Mouse (Mus musculus): ENCODE data around the gene Tspan18. TPM values are rescaled to one million over a fixed set of nuclear protein-coding genes. Genes with fewer than 3 reads are reported as not detected.

The Tspan18 gene
- polyA plus RNA-seq, 1 experiment from 2014 or later: 4.9 TPM

DNA sequence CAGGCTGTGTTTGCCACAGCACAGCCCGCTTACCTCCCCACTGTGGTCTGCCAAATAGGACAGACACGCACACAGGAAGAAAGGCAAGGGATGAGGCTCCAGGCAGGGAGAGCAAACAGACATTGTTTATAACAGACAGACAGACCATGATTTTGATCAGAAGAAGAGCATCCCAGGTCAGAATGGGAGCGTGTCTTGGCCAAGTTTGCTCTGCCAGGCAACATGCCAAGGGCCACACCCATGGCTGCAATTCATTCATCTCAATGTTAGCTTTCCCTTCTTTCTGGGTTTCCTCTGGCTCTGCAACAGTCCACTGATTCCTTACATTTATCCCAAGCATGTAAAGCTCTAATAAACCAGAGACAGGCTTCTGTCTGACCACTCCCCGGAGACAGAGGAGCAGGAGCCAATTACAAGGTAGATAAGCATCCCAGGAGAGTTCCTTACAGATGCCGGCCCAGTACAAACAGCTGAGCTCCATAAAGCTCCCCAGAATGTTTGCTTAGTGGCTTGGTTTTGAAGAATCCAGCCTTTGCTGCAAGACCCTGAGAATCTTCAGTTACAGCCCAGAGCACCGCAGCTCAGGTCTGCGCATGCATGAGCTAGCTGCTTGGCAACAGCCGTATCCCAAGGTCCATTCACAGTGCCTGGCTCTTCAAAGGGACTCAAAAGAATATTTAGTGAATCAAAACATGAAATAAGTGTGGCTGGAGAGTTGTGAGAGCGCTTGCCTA, 5.2 kb upstream of the Tspan18 start:
- no peak for DNase-seq (ENCODE audit: low spot score)

DNA sequence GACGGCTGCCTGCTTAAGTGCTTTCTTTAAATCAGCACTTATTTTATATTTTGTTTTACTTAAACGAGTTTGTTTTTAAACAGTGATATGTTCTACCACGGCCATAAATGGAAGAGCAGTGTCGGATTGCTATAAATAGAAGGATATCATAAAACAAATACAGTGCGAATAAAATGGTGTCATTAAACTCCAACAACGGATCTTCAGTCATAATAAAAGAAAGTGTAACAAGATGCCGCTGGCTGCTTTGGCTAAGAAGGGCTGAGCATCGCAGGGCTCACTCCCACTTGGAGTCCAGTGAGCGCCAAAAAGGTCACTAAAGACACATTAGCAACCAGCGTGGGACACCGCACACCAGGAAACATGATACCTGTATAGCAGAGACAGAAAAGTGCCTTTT, 1.7 kb upstream of the Tspan18 start:
- DNase-seq (ENCODE audit: low spot score): no peak

DNA sequence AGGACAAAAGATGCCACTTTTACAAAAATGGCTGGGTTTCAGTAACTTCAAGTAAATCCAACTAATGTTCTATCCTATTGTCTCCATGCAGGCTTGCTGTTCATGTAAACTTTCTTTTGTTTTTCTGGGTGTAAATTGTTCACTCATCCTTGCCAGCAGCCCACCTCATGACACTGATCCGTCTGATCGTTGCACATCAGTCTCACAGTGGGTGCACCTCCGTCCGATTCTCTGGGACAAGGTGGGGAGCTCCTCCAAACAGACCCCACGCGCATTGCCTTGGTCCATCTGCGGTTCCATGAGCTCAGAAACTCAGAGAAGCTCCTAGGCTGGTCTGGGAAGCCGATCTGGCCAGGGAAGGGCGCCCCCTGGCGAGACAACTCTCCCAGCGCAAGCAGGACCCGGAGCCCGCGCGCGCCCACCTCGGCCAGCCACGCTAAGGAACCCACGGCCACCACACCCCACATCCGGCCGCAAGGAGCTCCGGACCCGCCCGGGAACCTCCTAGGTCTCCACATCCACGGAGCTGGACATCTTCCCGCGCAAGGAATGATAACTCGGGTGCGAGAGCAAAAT, 976 bp downstream of the Tspan18 start:
- DNase-seq (ENCODE audit: low spot score): peak; percentile 58

DNA sequence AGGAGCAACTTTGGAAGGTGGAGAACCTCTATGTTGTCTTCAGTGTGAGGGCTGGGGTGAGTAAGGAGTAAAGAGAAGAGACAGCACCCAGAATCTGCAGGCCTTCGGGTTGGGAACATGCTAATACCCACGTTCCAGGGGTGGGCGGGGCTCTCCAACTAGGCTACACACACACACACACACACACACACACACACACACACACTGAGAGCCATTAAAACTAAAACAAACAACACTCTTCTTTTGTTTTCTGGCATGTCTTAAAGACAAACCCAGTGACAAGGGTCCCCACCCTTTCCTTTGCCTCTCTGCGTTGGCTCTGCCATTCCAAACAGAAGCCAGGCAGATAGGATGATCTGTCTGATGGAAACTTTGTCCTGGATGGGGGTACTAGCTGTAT, 2.0 kb downstream of the Tspan18 start:
- no peak for DNase-seq (ENCODE audit: low spot score)

DNA sequence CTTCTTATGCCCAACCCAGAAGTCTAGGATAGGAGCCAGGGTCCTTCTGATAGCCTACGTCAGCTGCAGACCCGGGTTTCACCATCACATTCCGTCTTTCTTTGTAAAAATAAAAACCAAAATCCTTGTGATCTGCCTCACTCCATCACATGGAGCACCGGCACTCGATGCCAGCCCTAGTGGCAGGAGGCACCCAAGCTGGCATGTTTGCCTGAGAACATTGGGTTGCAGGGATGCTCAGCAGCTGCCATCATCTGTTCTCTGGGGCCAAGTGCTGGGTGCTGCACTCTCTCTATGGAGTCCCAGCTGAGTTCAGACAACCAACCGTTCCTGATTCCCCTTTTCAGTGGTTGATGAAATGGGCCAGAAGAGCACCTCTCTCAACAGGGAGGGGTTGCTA, 3.2 kb downstream of the Tspan18 start:
- DNase-seq (ENCODE audit: low spot score): no peak

DNA sequence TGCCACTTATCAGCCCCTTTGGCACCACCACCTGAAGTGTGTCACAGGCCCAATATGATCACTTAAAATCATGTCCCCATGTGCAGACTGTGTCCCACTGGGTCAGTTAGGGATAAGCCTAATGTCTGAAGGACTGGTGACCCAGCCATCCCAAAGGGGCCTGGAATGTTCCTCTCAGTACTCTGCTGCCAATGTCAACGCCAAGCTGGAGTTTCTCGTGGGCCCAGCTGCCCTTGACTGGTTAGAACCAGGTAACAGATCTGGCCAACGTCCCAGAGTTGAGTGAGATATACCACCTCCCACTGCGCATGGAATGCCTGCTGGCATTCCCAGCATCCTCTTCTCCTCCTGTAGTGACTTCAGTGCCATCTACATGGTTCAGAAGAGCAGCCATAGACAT, 5.2 kb downstream of the Tspan18 start:
- DNase-seq (ENCODE audit: low spot score): no peak

DNA sequence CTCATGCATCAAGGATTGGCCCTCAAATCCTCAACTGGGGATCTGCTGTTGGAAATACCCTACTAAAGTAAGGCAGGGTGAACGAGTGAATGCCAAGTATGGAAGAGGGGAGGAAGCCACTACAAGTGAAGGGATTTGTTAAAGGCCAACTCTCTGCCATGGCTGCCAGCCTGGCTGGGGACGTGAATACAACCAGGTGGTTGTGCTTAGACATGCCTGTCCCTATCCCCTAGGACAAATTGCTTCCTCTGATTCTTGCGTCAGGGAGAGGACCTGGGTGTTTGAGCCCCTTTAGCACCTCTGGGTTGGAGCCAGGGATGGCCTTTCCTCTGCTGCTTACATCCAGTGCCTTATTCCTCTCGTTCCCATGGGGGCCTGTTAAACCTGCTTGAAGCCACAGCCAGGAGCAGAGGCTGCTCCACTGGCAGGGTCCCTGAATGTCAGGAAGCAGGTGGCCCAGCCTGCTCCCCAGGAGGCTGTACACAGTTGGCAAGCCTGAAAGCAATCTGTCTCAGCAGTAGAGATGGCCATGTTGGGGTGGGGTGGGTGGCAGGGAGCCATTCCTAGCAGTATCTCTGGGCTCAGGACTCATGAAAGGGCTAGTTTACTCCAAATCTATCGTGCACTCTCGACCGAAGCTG, 6.3 kb downstream of the Tspan18 start:
- no peak for DNase-seq (ENCODE audit: low spot score)

DNA sequence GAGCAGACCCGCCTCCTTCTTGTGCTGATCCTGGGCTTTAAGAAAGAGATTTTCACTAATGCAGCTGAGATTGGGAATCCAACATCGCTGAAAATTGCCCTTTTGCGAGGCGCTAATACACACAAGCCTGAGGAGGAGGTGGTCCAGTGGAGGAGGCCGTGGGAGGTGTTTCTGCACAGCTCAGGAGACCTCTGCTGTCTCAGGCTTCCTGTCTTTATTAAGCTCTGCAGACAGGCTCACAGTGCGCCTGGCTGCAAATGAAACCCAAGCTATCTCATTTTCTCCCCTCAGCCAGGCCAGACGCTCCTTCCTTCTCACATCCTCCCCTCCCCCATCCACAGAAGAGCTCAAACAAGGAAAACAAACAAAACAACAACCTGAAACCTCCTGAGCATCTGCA, 9.6 kb downstream of the Tspan18 start:
- DNase-seq (ENCODE audit: low spot score): no peak

DNA sequence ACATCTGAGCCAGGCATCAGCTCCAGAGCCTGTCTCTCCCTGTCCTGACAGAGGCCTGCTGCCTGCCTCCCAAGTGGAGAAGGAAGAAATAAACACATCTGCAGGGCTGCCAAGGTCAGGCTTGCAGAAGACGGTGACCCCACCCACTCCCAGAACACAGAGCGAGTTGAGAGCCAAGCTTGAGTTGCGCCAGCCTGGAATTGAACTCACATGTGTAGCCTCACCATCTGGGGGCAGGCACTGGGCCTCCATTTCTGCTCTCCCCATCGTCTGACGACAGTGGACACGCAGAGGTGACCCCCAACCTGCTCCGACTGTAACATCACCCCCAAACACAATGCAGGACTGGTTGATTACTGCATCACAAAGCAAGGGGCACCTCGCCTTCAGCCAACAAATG, 12.4 kb downstream of the Tspan18 start:
- DNase-seq (ENCODE audit: low spot score): no peak

DNA sequence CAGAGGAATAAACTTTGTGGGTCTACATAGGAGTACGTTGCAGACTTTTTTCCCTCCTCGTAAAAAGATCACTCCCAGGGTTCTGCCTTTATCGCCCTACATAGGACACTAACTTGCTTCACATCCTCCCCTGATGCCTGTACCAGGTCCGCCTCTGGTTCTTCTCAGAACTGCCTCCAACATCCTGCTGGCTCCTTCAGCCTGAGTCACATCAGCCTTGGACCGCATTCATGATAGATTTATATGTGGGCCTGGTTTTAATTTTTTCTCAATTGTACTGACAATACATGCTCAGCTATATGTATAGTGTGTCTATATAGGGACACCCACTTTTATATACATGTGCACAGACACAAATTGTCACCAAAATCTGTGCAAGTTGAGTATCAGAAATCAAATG, 14.0 kb downstream of the Tspan18 start:
- no peak for DNase-seq (ENCODE audit: low spot score)

DNA sequence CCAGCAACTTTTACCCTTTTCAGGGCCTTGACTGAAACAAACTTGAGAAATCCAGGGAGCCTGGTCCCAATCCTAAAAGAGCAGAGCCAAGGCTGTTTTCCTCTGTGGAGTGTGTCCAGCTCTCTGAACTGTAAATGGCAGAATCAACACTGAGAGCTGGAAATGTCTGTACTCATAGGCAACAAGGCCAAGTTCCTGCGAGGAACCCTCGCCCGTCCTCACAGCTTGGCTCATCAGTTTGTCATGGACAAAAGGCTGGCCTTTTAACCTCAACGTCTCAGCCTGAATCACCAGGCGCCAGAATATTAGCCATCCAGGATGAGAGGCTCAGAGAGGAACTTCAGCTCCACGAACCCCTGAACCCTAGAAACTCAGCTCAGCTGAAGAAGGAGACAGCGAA, 14.7 kb downstream of the Tspan18 start:
- DNase-seq (ENCODE audit: low spot score): no peak

DNA sequence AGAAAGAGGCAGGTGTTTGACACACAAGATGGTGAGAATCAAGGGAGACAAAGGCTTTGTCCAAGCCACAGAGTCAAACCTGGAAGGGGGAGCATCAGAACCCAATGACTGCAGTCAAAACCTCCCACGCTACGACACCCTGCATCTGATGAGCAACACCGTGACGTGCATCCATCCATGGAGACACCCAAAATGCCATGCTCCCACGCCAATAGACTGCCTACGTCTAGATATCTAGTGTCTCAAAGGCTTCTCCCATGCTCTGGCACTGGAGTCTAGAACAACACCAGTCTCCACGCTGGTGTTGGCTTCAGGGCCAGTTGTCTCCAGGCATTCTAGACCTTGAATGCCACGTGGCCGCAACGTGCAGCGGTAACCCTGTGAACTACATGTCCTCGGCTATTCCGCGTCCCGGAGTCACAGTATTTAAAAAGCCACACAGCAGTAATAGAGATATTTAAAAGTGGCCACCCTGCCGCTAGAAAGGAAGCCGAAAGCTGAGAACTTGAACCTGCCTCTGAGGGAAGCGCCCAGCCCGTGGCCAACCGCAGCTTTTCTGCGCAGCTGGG, 15.4 kb downstream of the Tspan18 start:
- no peak for DNase-seq (ENCODE audit: low spot score)

DNA sequence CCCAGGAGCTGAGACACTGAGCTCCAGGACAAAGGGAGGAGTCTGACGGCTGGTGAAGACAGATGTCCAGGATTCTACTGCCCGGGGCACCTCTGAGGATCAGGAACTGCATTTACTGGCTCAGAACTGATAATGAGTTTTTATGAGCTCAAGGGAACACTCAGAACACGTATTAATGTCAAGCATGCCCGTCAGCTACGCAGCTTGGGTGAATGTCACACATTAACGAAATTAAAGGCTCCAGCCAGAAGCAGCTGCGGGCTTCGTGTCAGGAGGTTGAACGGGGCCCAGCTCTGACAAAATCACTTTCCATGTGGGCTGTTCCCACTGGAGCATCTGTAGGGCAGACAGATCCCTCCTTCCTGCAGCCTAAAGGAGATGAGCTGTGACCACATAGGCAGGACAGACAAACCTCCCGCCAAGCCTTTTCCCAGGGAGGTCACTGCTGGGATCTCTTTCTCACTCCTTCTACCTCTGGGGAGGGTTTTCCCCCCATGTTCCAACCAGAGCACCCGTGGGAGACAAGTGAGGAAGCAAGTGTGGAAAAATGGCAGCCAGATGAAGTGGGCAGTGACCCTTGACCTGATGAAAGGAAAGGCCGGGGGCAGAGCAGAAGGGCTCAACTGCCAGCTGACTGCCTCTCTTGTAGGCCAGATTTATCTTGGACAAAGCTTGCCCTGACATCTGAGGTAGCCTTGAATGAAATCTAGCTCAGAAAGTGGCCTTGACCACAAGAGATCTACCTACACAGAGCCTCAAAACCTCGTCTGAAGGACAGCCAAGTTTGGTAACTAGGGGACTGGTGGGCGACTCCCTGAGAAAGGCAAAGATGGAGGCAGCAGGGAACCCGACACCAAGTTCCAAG, 20.3 kb downstream of the Tspan18 start:
- no peak for DNase-seq (ENCODE audit: low spot score)

DNA sequence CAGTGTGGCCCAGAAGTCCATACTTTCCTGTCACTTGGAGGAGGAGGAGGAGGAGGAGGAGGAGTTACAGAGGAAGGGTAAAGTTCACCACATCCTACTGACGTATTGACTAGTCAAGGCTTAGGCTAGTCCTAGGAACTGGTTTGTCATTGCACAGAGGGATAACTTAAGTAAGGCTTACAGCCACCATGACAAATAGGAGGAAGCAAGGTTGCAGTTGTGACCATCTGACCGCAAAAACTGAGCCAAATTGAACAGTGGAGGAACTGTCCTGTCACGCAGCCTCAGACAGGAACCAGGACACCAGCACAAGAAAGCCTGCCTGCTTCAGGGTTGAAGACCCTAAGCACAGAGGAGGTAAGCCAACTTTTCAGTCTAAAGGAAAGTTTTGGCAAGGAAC, 21.8 kb downstream of the Tspan18 start:
- DNase-seq (ENCODE audit: low spot score): no peak

DNA sequence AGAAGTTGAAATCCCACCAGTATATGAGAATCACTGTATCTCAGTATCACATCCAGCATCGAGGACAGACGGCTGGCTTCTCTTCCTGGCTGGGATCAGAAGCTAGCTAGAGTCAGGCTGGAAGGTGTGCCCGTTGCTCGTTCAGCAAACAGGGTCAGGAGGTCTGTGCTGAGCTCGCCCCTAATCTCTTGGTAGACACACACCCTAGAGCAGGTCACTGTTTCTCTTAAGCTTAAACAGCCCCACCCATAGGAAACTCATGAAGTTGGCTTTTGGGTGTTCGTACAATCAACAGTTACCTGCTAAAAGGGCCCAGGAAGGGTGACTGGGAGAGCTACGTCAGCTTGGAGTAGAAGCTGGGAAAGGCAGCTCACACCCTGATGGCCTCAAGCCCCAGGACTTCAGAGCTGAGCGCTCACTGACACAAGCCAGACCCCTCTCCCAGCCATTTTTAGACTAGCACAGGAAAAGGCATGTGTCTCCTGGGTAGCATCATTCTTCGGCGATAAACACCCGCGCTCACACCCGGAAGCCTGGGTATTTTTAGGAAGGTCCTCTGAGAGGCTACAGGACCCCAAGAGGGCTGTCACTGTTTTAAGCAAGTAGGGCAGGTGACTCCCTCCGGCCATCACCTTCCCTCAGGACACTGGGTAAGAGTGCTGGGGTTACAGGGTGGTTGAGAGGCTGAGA, 24.4 kb downstream of the Tspan18 start:
- no peak for DNase-seq (ENCODE audit: low spot score)

DNA sequence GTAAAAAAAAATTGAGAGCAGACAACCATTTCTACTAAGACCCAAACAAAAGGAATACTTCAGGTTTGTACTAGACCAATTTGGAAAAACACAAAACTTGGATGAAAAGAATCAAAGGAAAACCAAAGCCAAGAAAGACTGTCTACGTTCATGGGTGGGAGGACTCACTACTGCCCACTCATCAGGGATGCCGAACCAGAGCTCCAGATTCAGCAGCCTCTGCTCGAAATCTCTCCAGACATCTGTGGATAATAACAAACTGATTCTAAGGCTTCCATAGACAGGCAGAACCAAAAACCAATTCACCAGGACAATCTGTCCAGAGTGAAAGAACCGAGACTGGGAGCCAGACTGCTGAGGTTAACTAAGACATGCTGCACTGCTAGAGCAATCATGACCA, 27.4 kb downstream of the Tspan18 start:
- DNase-seq (ENCODE audit: low spot score): no peak

DNA sequence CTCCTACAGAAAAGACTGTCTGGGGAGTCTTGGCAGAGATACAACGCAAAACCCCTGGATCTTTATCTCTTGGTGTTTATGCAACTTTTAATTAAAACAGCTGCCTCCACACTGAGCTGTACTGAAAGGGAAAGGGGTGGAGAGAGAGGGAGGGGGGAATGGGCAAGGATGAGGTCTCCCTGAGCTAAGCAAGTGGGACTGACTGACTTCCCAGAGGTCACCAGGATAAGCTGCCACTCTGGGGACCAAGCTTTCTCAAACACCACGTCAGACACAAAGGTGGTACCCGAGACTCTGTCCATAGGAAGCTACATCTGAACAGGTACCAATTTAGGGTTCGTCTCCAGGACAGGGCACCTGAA, 30.1 kb downstream of the Tspan18 start:
- DNase-seq (ENCODE audit: low spot score): no peak

DNA sequence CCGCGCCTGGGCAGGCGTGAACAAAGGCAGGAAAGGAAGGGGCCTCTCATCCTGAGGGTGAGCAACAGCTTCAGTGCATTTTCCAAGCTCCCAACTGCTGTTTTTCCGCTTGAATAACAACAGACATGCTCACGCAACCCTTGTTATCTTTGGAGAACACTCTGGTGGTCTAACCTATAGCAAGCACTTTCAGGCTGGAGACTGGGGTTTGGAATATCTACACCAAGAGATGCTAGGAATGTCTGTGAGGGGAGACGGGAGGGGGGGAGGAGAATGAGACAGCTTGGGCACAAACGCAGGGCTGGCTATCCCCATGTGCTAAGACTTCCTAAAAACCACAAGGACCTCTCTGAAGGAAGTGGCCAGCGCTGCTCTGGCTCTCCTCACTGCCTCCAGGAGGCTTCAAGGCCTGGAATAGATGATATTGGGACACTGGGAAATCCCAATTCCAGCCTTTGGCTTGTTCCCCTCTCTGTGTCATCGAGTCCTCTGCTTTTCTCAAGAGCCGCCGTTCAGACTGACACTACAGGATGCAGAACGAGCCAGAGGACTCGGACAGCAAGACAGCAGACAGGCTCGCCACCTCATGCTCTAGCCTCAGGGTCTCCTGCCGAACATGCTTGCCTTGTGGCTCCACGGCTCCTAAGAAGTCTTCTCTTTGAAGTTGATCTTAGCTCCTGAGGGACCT, 30.6 kb downstream of the Tspan18 start:
- no peak for DNase-seq (ENCODE audit: low spot score)

DNA sequence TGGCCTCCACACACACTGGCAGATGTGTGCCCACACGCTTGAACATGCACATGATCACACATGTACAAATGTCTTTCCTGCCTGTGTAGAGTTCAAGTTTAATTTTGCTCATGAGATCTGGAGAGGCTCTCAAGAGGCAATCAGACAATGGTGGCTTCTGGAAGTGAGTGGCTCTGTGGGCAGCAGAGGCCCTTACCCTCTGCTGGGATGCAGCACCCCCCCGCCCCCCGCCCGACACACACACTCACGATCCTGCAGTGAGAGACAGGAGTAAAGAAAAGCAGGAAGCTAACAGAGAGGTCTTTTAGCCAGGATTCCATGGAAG, 31.1 kb downstream of the Tspan18 start:
- DNase-seq (ENCODE audit: low spot score): no peak

DNA sequence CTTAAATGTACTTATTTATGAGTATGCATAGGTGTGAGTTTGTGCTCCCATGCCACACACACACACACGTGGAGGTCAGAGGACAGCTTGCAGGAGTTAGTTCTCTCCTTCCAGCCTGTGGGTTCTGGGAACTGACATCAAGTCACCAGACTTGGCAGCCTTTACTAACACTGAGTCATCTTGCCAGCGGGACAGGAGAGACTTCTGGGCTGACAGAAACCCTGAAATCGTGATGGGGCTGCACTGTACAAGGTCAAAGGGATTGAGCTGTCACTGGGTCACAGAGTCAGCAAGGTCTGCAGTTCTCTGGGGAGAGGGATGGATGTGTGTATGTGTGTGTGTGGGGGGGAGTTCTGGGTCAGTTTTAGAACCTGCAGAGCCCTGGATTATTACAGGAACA, 36.6 kb downstream of the Tspan18 start:
- DNase-seq (ENCODE audit: low spot score): no peak

All from thymus, postnatal 0 days (tissue).